Mouse (Mus musculus) limb, embryonic 15.5 days (tissue): ENCODE data around the gene Lrrc72. TPM values are rescaled to one million over a fixed set of nuclear protein-coding genes. Genes with fewer than 3 reads are reported as not detected.

Experiments
- ATAC-seq: fragments of 200-750 bp; cut with Nextera tagmentation; 2 replicates; pipeline ENCODE4 v1.8.0; 2017; ENCODE audit warnings: low read depth, moderate TSS enrichment; ENCODE audit not compliant: insufficient number of reproducible peaks, low FRiP score, low TSS enrichment
- H3K27ac ChIP-seq: fragments of 300-500 bp; sonication (generic); 2 replicates; pipeline ENCODE4 v1.5.1; 2015; ENCODE audit warnings: moderate library complexity, mild to moderate bottlenecking, inconsistent platforms
- H3K27me3 ChIP-seq: fragments of 300-500 bp; sonication (generic); 2 replicates; pipeline ENCODE4 v1.6.1; 2015; ENCODE audit warnings: inconsistent platforms
- H3K36me3 ChIP-seq: fragments of 300-500 bp; sonication (generic); 2 replicates; pipeline ENCODE4 v1.6.1; 2015; ENCODE audit warnings: inconsistent platforms
- H3K4me1 ChIP-seq: fragments of 300-500 bp; sonication (generic); 2 replicates; pipeline ENCODE4 v1.6.1; 2015; ENCODE audit warnings: inconsistent platforms
- H3K4me2 ChIP-seq: fragments of 300-500 bp; sonication (generic); 2 replicates; pipeline ENCODE4 v1.6.1; 2015; ENCODE audit warnings: mild to moderate bottlenecking, inconsistent platforms
- H3K4me3 ChIP-seq: fragments of 300-500 bp; sonication (generic); 2 replicates; pipeline ENCODE4 v1.5.1; 2015; ENCODE audit warnings: mild to moderate bottlenecking, inconsistent platforms
- H3K9ac ChIP-seq: fragments of 300-500 bp; sonication (generic); 2 replicates; pipeline ENCODE4 v1.6.1; 2015; ENCODE audit warnings: inconsistent platforms
- H3K9me3 ChIP-seq: fragments of 300-500 bp; sonication (generic); 2 replicates; pipeline ENCODE4 v1.6.1; 2016; ENCODE audit warnings: inconsistent platforms
- WGBS: fragments of 180-500 bp; shearing (Covaris S2); methylation state at CpG from one replicate; pipeline ENCODE4 v1.1.7; 2015; 5-methylcytosine and 5-hydroxymethylcytosine counted together
- polyA plus RNA-seq: library from polyadenylated mRNA; unstranded; fragments of >200 nt; fragmentation: Nextera tagmentation; extraction: Ambion mirVana; gene quantifications from 2 replicates; pipeline ENCODE4 v1.2.1, GENCODE M21; 2015

Gene Lrrc72
- not detected in 2 replicates for polyA plus RNA-seq

- Histone ChIP-seq H3K9me3 (no peaks in the 10 kb centered on the region), H3K27me3 (no peaks in the 10 kb centered on the region), H3K4me3 (no peak within 1 kb of the TSS), H3K4me1 (no peaks in the 10 kb centered on the region), H3K27ac (no peak within 1 kb of the TSS), H3K36me3 (no peaks in the 10 kb centered on the region), H3K4me2 (no peak within 1 kb of the TSS), H3K9ac (no peak within 1 kb of the TSS)
- 94% methylated on average over 9 of the region's 9 CpGs for WGBS
- ATAC-seq, result no peak
These were observed at the start of gene Lrrc72 for GRCm38 (mm10) chr12:36253298-36253697. Gene Lrrc72 (minus strand): TSS chr12:36253398.

DNA sequence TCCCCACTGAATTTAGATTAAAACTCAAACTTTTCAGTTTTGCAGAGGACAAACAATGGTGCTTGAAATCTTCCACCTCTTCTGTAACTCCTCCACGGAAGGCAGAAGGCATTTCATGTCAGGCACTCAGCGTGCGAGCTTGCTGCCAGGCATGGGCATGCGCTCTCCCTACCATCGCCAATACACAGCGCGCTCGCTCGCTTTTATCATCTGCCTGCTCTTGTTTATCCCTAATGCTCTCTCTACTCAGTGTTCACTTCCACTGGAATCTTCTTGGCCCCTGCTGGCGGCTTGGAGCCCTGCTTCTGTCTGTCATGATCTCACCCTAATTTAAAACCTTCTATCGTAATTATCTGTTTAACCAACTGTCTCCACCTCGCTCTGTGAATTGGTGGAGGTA is 49.1 kb upstream of the Lrrc72 start:
- no peaks in the 10 kb centered on the region for H3K4me1 ChIP-seq
- WGBS, result 85% methylated on average over 12 of the region's 12 CpGs
- H3K36me3 ChIP-seq, result no peaks in the 10 kb centered on the region
- H3K4me2 ChIP-seq, result no peak overlapping the region
- no peaks in the 10 kb centered on the region for H3K27me3 ChIP-seq
- H3K27ac ChIP-seq, result no peak overlapping the region
- H3K4me3 ChIP-seq, result no peak overlapping the region
- H3K9ac ChIP-seq, result no peak overlapping the region
- ATAC-seq, result no peak
- no peaks in the 10 kb centered on the region for H3K9me3 ChIP-seq

DNA sequence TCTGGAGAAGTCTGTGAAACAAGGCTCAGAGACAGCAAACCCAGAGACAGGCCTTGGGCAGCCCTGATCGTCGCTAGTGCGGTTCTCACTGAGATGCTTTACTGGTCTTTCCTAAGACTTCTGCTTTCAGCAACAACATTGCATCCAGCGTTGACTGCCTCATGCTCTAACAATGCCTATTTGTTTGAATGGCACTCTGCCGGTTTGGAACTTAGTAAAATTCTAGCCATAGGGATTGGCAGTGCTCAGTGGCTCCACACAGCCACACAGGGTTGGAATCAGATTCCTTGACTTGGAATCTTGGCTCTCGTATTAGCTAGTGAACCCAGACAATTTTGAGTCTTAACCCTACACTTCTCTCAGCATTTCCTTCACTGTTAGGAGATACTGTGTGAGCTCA is 38.1 kb upstream of the Lrrc72 start:
- Histone ChIP-seq H3K4me1 (no peaks in the 10 kb centered on the region), H3K9me3 (no peaks in the 10 kb centered on the region)

DNA sequence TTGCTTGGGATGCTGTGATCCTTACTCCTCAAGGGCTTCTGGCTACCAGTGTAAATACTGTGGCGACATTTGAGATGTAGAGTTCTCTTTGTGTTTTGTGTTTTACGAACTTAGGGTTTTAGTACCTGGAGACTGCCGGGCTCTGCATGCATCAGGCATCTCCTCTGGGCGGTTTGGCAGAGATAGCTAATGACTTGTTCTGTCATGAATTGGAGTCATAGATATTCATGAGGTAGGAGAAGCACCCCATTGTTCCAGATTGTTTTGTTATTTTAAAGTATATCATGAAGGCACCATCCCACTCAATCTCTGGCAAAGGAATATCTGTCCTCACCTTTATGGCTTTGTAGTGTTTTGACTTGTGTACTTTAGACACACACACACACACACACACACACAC is 37.3 kb upstream of the Lrrc72 start:
- WGBS, result 64% methylated on average over 4 of the region's 4 CpGs
- H3K36me3 ChIP-seq, result no peaks in the 10 kb centered on the region

More for the DNA sequence above, 38.1 kb upstream of the Lrrc72 start:
- H3K27ac ChIP-seq, result no peak overlapping the region
- 78% methylated on average over 6 of the region's 6 CpGs for WGBS
- ATAC-seq, result no peak
- H3K4me3 ChIP-seq, result no peak overlapping the region
- no peaks in the 10 kb centered on the region for H3K36me3 ChIP-seq
- H3K9ac ChIP-seq, result no peak overlapping the region
- no peaks in the 10 kb centered on the region for H3K27me3 ChIP-seq
- H3K4me2 ChIP-seq, result no peak overlapping the region

GRCm38 (mm10) chr12:36289634-36290033 is 36.4 kb upstream of the Lrrc72 start:
- WGBS, result 84% methylated on average over 8 of the region's 8 CpGs
- H3K9ac ChIP-seq, result no peak overlapping the region
- H3K9me3 ChIP-seq, result no peaks in the 10 kb centered on the region
- H3K27me3 ChIP-seq, result no peaks in the 10 kb centered on the region
- H3K4me2 ChIP-seq, result no peak overlapping the region
- H3K4me1 ChIP-seq, result no peaks in the 10 kb centered on the region
- no peak overlapping the region for H3K4me3 ChIP-seq
- H3K27ac ChIP-seq, result no peak overlapping the region
- H3K36me3 ChIP-seq, result no peaks in the 10 kb centered on the region
- ATAC-seq, result no peak

More for the DNA sequence above, 37.3 kb upstream of the Lrrc72 start:
- no peak overlapping the region for H3K9ac ChIP-seq
- no peaks in the 10 kb centered on the region for H3K4me1 ChIP-seq
- H3K27me3 ChIP-seq, result no peaks in the 10 kb centered on the region
- no peak for ATAC-seq
- no peak overlapping the region for H3K27ac ChIP-seq
- H3K4me3 ChIP-seq, result no peak overlapping the region
- no peak overlapping the region for H3K4me2 ChIP-seq
- no peaks in the 10 kb centered on the region for H3K9me3 ChIP-seq

DNA sequence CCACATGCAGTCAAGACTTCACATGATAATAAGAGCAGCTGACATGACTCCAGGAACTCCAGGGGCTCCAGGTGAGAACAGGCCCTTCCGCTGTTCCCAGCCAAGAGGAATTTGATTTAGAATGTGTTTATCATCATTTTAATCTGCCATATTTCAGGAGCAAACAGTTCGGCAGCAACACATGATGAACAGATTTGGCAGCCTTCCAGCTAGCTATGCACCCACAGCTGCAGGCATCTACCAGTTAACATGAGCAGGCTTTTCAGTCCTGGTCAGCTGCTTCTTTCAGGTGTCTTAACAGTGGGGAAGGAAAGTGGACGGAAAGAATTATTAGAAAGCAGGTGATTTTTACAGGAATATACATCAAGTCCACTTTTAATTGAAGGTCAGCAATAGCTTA is 21.6 kb upstream of the Lrrc72 start:
- no peak overlapping the region for H3K27ac ChIP-seq
- H3K4me1 ChIP-seq, result 0 out of 2 replicates have a peak, but pooled peaks cover 6% of the 10 kb centered on the region
- 18% methylated on average over 3 of the region's 3 CpGs for WGBS
- ATAC-seq, result no peak
- H3K9me3 ChIP-seq, result no peaks in the 10 kb centered on the region
- H3K4me2 ChIP-seq, result no peak overlapping the region
- no peaks in the 10 kb centered on the region for H3K36me3 ChIP-seq
- H3K27me3 ChIP-seq, result no peaks in the 10 kb centered on the region
- no peak overlapping the region for H3K4me3 ChIP-seq
- H3K9ac ChIP-seq, result no peak overlapping the region

- Histone ChIP-seq H3K9me3 (no peaks in the 10 kb centered on the region), H3K4me2 (no peak overlapping the region), H3K4me3 (no peak overlapping the region), H3K36me3 (no peaks in the 10 kb centered on the region), H3K27me3 (no peaks in the 10 kb centered on the region), H3K4me1 (no peaks in the 10 kb centered on the region), H3K27ac (no peak overlapping the region), H3K9ac (no peak overlapping the region)
- WGBS, result 76% methylated on average over 8 of the region's 8 CpGs
- ATAC-seq, result no peak
These were observed 14.6 kb upstream of the Lrrc72 start for GRCm38 (mm10) chr12:36267670-36268246.

DNA sequence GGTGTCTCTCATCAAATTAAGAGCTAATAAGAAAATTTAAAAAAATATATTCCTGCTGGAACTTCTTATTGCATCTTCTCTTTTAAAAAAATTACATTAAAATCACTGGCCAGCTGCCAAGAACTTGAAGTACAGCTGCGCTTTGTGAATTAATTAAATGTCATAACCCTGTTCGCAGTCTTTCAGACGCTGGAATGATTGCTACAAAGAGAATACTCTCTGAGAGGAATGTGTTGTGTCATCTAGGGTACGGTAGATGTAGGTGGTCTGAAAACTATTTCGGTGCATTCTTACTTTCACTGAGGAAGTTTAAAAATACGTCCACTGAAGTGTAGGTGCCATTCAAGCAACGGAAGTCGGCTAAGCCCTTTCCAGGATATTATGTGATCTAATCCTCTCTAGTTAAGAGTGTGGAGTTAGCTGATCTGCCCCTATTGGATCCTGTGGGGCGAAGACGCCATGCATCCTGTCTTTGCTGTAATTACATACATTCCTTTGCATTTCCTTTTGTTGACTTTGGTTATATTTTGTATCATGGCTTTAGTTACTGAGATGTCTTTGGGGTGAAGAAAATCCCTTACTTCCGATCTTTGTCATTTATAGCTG is 9.0 kb upstream of the Lrrc72 start:
- Histone ChIP-seq H3K9ac (no peak overlapping the region), H3K9me3 (no peaks in the 10 kb centered on the region), H3K4me3 (no peak overlapping the region), H3K36me3 (no peaks in the 10 kb centered on the region), H3K4me2 (no peak overlapping the region), H3K4me1 (no peaks in the 10 kb centered on the region), H3K27me3 (no peaks in the 10 kb centered on the region), H3K27ac (no peak overlapping the region)
- WGBS, result 44% methylated on average over 11 of the region's 11 CpGs
- no peak for ATAC-seq

- Histone ChIP-seq H3K4me2 (no peak overlapping the region), H3K36me3 (no peaks in the 10 kb centered on the region), H3K27me3 (no peaks in the 10 kb centered on the region), H3K9ac (no peak overlapping the region), H3K27ac (no peak overlapping the region), H3K4me1 (no peaks in the 10 kb centered on the region), H3K9me3 (no peaks in the 10 kb centered on the region), H3K4me3 (no peak overlapping the region)
- no peak for ATAC-seq
- 22% methylated on average over 5 of the region's 5 CpGs for WGBS
These were observed 2.2 kb upstream of the Lrrc72 start for GRCm38 (mm10) chr12:36255413-36255812.

DNA sequence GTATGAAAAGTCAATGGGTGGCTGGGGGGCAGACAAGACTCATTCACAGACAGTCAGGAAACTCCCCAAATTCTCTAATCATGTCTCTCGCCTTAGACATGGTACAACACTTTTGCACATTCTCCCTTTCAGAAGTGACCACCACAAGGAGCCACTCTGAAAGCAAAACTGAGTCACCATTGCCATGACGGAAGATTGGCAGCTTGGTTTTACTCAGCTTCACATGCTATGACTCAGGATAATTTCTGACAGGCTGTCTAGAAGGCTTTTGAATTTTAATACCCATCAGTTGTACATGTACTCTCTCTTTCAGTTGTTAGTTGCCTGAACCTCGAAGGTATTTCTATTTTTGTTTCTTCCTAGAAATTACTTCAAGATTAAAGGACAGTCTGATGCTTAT is 12.0 kb downstream of the Lrrc72 start:
- Histone ChIP-seq H3K36me3 (no peaks in the 10 kb centered on the region), H3K4me2 (no peak overlapping the region), H3K27ac (no peak overlapping the region), H3K4me3 (no peak overlapping the region), H3K4me1 (no peaks in the 10 kb centered on the region), H3K9ac (no peak overlapping the region), H3K27me3 (no peaks in the 10 kb centered on the region), H3K9me3 (no peaks in the 10 kb centered on the region)
- WGBS, result 80% methylated on average over 3 of the region's 3 CpGs
- no peak for ATAC-seq

DNA sequence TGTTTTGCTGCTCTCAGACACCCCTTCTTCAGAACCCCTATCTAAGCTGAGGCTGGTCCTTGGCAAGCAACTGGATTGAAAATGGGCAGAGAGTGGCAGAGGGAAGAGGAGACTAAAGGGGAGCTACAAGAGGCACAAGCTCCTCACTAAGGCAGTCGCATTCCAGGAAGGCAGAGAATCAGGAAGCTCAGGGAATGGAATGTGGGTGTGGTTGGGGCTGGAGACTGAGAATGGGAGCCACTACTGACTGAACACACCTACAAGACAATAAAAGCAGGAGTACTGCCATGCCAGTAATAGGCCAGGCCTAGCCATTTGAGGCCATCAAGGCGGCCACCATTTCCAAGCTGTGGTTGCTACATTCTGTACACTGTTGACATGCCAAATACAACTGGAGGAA is 21.8 kb downstream of the Lrrc72 start:
- no peak overlapping the region for H3K27ac ChIP-seq
- 79% methylated on average over 2 of the region's 2 CpGs for WGBS
- H3K27me3 ChIP-seq, result no peaks in the 10 kb centered on the region
- no peak overlapping the region for H3K4me3 ChIP-seq
- H3K36me3 ChIP-seq, result no peaks in the 10 kb centered on the region
- no peak overlapping the region for H3K9ac ChIP-seq
- no peaks in the 10 kb centered on the region for H3K9me3 ChIP-seq
- no peak for ATAC-seq
- no peak overlapping the region for H3K4me2 ChIP-seq
- no peaks in the 10 kb centered on the region for H3K4me1 ChIP-seq

- Histone ChIP-seq H3K9ac (no peak overlapping the region), H3K4me3 (no peak overlapping the region), H3K4me1 (no peaks in the 10 kb centered on the region), H3K9me3 (no peaks in the 10 kb centered on the region), H3K27ac (no peak overlapping the region), H3K4me2 (no peak overlapping the region), H3K27me3 (no peaks in the 10 kb centered on the region), H3K36me3 (no peaks in the 10 kb centered on the region)
- ATAC-seq, result no peak
- WGBS, result 57% methylated on average over 4 of the region's 4 CpGs
These were observed 28.8 kb downstream of the Lrrc72 start for GRCm38 (mm10) chr12:36224392-36224791.

- Histone ChIP-seq H3K36me3 (no peaks in the 10 kb centered on the region), H3K4me1 (peaks cover 5% of the 10 kb centered on the region), H3K9ac (no peak overlapping the region), H3K4me3 (no peak overlapping the region), H3K27me3 (no peaks in the 10 kb centered on the region), H3K9me3 (no peaks in the 10 kb centered on the region), H3K4me2 (no peak overlapping the region), H3K27ac (no peak overlapping the region)
- WGBS, result 71% methylated on average over 10 of the region's 10 CpGs
- ATAC-seq, result no peak
These were observed 36.3 kb downstream of the Lrrc72 start for GRCm38 (mm10) chr12:36216905-36217304.
